Mouse (Mus musculus): ENCODE measurements around the gene Tra2a. TPM values are rescaled to one million over a fixed set of nuclear protein-coding genes. Genes with fewer than 3 reads are reported as not detected.

Gene Tra2a
- polyA plus RNA-seq, 1 experiment, result 97.6 TPM

DNA sequence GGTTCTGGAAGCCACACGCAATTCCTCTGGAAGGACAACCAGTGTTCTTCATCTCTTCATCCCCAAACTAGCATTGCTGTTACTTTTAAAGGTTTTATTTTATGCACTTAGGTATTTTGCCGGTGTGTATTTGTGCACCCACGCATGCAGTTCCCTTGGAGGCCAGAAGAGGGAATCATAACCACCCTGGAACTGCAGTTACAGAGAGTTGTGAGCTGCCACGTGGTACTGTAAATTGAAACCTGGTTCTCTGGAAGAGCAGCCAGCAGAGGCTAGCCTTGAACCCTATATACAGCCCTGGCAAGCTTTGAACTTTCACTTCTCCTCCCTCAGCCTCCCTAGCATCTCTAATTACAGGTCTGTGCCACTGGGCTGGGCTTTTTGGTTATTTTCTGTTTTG lies 30.5 kb downstream of the Tra2a start:
- H3K27me3 ChIP-seq (ENCODE audit: control insufficient read depth, insufficient read depth, low read length), result peaks cover 2% of the 10 kb centered on the region; the same call in 1 of the 2 replicates
- no peak for TF ChIP-seq POLR2A (IDR thresholded peaks at IDR 0.05; ENCODE audit: borderline replicate concordance, insufficient read depth, low read length)
- TF ChIP-seq CTCF (IDR thresholded peaks at IDR 0.05; ENCODE audit: borderline replicate concordance, insufficient read depth, low read depth, low read length), result no peak; the same call in 1 of the 2 replicates
- no peaks in the 10 kb centered on the region for H3K4me1 ChIP-seq (ENCODE audit: control insufficient read depth, insufficient read depth, low read length)
- no peak overlapping the region for H3K4me3 ChIP-seq (replicated peaks; ENCODE audit: insufficient read depth, low read depth, low read length)
- no peak for DNase-seq
- no peak overlapping the region for H3K27ac ChIP-seq (ENCODE audit: insufficient read depth, low read length)
- 61% methylated on average over 4 of the region's 4 CpGs for WGBS

DNA sequence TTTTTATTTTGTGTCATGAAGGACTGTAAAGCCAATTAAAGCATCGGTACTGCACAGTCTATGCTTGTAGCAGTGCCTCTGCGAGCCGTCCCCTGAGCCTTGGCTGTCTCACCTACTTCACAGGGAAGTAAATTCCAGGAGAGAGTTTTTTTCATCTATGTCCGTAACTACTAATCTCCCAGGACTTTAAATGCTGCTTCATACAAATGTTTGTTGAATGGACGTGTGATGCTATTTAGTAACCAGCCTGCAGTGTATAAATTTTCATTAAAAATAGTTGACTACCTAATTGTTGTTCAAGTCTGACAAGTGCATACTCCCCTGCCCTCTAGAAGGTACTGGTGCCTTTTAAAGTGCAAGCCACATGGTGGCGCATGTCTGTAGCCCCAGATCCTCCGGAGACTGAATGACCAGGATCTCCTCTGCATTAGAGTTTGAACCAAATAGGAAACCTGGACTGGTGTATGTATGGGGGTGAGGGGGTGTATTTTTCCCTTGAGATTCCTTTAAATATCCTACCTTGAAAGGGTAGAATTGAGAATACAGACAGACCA lies 35.6 kb downstream of the Tra2a start:
- DNase-seq, result no peak
- Histone ChIP-seq H3K4me3 (replicated peaks; ENCODE audit: insufficient read depth, low read depth, low read length) (no peak overlapping the region), H3K4me1 (ENCODE audit: control insufficient read depth, insufficient read depth, low read length) (no peaks in the 10 kb centered on the region), H3K27ac (ENCODE audit: insufficient read depth, low read length) (no peak overlapping the region), H3K27me3 (ENCODE audit: control insufficient read depth, insufficient read depth, low read length) (peaks cover 5% of the 10 kb centered on the region; the same call in 1 of the 2 replicates)
- WGBS, result 17% methylated on average over 7 of the region's 7 CpGs
- no peak for TF ChIP-seq POLR2A (IDR thresholded peaks at IDR 0.05; ENCODE audit: borderline replicate concordance, insufficient read depth, low read length)
- TF ChIP-seq CTCF (IDR thresholded peaks at IDR 0.05; ENCODE audit: borderline replicate concordance, insufficient read depth, low read depth, low read length), result peak; percentile 53; the same call in 1 of the 2 replicates

DNA sequence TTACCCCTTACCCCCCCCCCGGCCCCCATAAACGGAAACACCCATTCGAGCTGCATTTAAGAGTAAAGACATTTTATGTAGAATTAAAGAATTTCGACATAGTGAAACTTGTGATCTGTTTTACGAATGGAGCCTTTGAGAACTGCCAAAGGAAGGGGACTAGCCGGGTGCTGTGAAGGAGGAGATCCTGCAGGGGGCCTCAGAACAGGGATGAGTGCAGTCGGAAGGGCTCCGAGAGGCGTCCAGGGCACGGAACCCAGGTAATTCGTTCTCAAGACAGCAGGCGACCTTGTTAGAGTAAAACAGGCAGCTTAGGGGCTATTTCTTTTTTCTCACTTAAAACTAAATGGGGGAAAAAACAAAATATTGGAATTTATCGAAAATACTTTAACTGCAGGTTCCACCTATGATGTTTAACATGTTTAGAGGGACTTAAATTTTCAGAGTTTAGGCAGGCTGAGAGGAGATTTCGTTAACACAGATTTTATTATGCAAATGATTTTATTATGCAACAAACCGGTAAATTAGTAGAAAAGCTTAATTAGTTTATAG lies 36.6 kb downstream of the Tra2a start:
- Histone ChIP-seq H3K27me3 (ENCODE audit: control insufficient read depth, insufficient read depth, low read length) (peaks cover 5% of the 10 kb centered on the region; the same call in 1 of the 2 replicates), H3K4me3 (replicated peaks; ENCODE audit: insufficient read depth, low read depth, low read length) (no peak overlapping the region), H3K4me1 (ENCODE audit: control insufficient read depth, insufficient read depth, low read length) (no peaks in the 10 kb centered on the region), H3K27ac (ENCODE audit: insufficient read depth, low read length) (no peak overlapping the region)
- no peak for TF ChIP-seq POLR2A (IDR thresholded peaks at IDR 0.05; ENCODE audit: borderline replicate concordance, insufficient read depth, low read length)
- no peak for TF ChIP-seq CTCF (IDR thresholded peaks at IDR 0.05; ENCODE audit: borderline replicate concordance, insufficient read depth, low read depth, low read length)
- peak in 1 of 2 experiments; percentile 33 for DNase-seq
- WGBS, result 8% methylated on average over 15 of the region's 15 CpGs

DNA sequence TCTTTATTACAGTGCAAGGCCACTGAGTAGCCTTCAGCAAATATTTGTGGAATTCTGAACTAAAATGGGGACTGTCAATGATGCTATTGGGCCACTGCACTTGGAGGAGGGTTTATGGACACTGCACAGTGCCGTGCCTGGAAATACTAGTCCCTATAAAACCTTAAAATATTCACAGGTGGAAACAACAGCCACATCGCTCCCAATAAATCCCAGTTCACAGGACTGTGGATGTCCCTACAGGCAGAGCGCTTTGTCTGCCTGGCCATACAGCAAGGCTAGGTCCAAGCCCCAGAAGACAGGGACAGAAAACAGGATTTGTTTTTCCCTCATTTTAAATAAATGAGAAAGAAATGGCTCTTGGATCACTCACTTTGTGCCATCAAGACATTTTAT lies 38.1 kb downstream of the Tra2a start:
- peaks cover 5% of the 10 kb centered on the region; the same call in 1 of the 2 replicates for H3K27me3 ChIP-seq (ENCODE audit: control insufficient read depth, insufficient read depth, low read length)
- WGBS, result 89% methylated on average over 3 of the region's 3 CpGs
- no peak overlapping the region for H3K4me3 ChIP-seq (replicated peaks; ENCODE audit: insufficient read depth, low read depth, low read length)
- H3K4me1 ChIP-seq (ENCODE audit: control insufficient read depth, insufficient read depth, low read length), result no peaks in the 10 kb centered on the region
- no peak overlapping the region for H3K27ac ChIP-seq (ENCODE audit: insufficient read depth, low read length)
- TF ChIP-seq CTCF (IDR thresholded peaks at IDR 0.05; ENCODE audit: borderline replicate concordance, insufficient read depth, low read depth, low read length), result no peak
- TF ChIP-seq POLR2A (IDR thresholded peaks at IDR 0.05; ENCODE audit: borderline replicate concordance, insufficient read depth, low read length), result no peak
- no peak for DNase-seq

DNA sequence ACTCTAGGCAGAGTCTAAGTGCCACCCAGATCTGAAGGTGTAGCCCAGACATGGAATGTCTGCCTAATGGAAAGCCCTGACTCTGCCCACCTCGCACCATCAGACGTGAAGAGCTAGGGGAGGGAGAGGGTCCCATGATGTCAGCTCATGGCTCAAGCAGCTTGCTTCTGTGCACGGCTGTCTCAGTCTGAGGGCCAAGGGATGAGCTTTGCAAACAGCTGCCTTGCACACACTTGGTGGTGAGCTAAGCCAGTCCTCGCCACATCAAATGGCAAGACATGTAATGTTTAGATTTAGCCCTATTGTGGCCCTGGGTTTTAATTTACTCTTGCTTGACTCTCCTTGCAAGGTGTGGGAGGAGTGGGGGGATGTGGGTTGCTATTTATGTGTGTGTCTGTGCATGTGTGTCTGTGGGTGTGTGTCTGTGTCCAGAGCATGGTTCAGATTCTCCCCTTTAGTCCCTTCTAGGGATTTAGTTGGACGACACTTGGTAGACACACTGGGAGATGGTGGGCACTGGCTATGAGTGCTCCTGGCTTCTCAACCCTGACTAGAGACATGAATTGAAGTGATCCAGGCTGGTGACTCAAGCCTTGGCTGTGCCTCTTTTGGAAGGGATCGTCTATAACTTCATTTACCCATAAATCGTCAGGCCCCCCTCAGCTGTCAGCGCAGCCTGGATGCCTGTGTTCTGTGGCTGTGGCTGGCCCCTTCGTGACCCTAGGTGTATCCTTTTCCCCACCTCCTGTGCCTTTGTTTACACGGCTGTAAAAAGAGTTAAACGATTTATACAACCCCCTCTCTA lies 38.7 kb downstream of the Tra2a start:
- H3K27ac ChIP-seq (ENCODE audit: insufficient read depth, low read length), result no peak overlapping the region
- 60% methylated on average over 11 of the region's 11 CpGs for WGBS
- H3K4me3 ChIP-seq (replicated peaks; ENCODE audit: insufficient read depth, low read depth, low read length), result no peak overlapping the region
- H3K27me3 ChIP-seq (ENCODE audit: control insufficient read depth, insufficient read depth, low read length), result peaks cover 5% of the 10 kb centered on the region; the same call in 1 of the 2 replicates
- no peaks in the 10 kb centered on the region for H3K4me1 ChIP-seq (ENCODE audit: control insufficient read depth, insufficient read depth, low read length)
- no peak for TF ChIP-seq POLR2A (IDR thresholded peaks at IDR 0.05; ENCODE audit: borderline replicate concordance, insufficient read depth, low read length)
- no peak for TF ChIP-seq CTCF (IDR thresholded peaks at IDR 0.05; ENCODE audit: borderline replicate concordance, insufficient read depth, low read depth, low read length)
- DNase-seq, result no peak

DNA sequence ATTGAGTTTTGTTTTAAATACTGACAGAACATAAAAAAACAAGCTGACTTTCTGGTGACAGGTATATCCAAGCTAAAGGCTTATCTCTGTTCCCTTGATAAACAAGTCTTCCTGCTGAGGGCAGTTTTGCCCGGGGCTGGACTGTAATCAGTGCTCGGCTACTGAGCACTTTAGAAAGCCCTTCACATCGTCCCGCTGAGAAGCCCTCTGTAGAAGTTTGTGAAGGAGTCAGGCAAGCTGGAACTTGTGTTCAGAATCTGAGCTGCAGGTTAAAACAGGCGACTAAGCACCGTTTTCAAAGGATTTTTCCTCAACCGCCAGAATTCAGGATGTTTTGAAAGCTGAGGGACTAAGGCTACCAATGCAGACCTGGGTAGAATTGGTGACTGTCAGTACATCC lies 41.9 kb downstream of the Tra2a start:
- no peak for DNase-seq
- Histone ChIP-seq H3K27ac (ENCODE audit: insufficient read depth, low read length) (no peak overlapping the region), H3K4me3 (replicated peaks; ENCODE audit: insufficient read depth, low read depth, low read length) (no peak overlapping the region), H3K4me1 (ENCODE audit: control insufficient read depth, insufficient read depth, low read length) (no peaks in the 10 kb centered on the region), H3K27me3 (ENCODE audit: control insufficient read depth, insufficient read depth, low read length) (peaks cover 15% of the 10 kb centered on the region; the same call in 1 of the 2 replicates)
- TF ChIP-seq CTCF (IDR thresholded peaks at IDR 0.05; ENCODE audit: borderline replicate concordance, insufficient read depth, low read depth, low read length), result no peak
- TF ChIP-seq POLR2A (IDR thresholded peaks at IDR 0.05; ENCODE audit: borderline replicate concordance, insufficient read depth, low read length), result no peak
- 8% methylated on average over 7 of the region's 7 CpGs for WGBS

DNA sequence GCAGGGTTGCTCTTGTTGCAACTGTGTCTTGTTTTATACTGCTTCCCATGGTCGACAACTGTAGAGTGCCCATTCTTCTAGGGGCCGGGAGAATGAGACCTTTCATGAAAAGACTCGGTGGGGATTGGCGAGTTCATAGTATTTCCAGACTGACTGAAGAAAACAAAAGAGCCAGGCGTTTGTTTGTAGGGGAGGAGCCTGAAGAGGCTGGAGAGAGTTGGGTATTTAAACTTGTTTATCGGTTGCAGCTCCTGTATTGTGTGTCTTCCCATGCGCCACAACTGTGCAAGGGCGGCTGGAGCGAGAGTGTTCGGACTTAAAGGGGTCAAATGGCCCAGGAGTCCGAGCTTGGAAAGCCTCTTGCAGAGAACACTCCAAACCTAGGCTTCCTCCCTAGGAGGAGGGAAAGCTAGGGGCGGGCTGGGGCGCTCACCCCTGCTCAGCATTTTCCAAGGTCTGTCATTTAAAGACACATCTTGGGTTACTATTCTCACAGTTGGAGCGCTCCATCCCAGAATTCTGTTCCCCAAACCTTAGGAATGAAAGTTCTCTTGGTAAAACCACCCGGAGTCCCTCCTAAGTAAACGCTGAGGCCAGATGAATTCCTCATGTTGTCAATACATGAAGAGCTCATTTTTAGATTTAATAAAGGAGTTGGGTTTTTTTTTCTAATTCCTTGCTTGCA lies 43.8 kb downstream of the Tra2a start:
- Histone ChIP-seq H3K4me3 (replicated peaks; ENCODE audit: insufficient read depth, low read depth, low read length) (no peak overlapping the region), H3K27ac (ENCODE audit: insufficient read depth, low read length) (no peak overlapping the region), H3K4me1 (ENCODE audit: control insufficient read depth, insufficient read depth, low read length) (no peaks in the 10 kb centered on the region), H3K27me3 (ENCODE audit: control insufficient read depth, insufficient read depth, low read length) (peaks cover 20% of the 10 kb centered on the region; the same call in 1 of the 2 replicates)
- no peak for DNase-seq
- 8% methylated on average over 16 of the region's 16 CpGs for WGBS
- no peak for TF ChIP-seq CTCF (IDR thresholded peaks at IDR 0.05; ENCODE audit: borderline replicate concordance, insufficient read depth, low read depth, low read length)
- TF ChIP-seq POLR2A (IDR thresholded peaks at IDR 0.05; ENCODE audit: borderline replicate concordance, insufficient read depth, low read length), result no peak

Measured in cerebellum, adult 2 months (tissue).